Mouse (Mus musculus): ENCODE data around the gene Ccz1. TPM values are rescaled to one million over a fixed set of nuclear protein-coding genes. Genes with fewer than 3 reads are reported as not detected.
"Not testable (repeated sequence)": the region's sequence is repeated elsewhere in the genome, so short reads cannot be mapped to it uniquely, and the experiment has no call there.

Gene Ccz1
- total RNA-seq (2021): 10 to 100 TPM; 54.1 to 54.5 TPM

DNA sequence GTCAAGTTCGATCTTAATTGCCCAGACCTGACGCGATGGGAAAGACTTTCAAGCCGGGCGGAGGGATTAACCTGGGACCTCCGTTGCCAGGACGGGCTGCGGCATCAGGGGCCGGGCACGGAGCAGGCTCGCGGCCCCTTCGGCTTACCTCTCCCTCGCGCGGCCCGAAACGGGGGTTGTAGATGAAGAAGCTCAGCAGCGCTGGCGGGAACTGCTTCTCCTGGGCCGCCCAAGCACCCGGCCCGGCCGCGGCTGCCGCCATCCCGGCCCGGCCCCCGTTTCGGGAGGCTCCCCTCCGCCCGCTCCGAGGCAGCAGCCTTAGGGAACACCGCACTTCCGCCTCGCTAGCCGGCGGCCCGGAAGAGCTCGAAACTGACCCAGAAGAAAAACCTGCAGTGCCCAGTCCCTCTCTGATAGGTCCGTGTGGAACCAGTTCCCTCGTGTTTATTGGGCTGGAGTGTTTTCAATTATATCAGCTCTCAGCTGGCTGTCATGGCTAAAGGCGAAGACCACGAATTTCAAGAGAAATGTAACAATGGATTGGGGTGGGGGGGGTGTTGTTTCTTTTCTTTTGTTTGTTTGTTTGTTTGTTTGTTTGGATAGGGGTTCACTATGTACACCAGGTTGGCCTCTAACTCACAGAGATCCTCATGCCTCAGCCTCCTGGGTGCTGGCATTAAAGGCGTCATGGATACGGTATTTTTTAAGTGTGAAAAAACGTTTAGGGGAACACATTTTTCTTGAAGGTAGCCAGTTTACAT is at the start of gene Ccz1:
TSS of gene Ccz1 (minus strand) at position 327 of the 761 bp plus-strand sequence.
- peak; percentile 76 to 85 for DNase-seq (ENCODE audit: extremely low spot score in 1 of 2, low spot score in 2 of 2)
- intact Hi-C loops (cut with DNase I): no loop called here

DNA sequence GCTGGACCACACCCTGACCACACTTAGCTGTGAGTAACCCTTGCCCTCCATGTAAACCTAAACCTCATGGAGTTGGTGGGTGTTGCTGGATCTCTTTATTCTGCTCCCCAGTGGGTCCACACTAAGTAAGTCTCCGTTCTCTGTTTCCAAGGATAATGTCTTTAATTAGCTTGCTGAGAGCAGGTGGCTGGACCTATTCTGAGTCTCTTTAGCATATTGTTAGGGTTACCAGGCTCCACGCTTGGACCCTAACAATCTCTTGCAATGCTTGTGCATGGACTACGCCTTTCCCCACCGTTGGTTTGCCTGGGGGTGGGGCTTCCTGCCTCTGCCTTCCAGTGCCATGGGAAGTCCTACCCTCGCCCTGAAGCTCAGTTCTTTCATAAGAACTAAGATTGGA is 49.4 kb upstream of the Ccz1 start:
- intact Hi-C loops (cut with DNase I): no loop called here
- peak in 1 of 2 experiments; percentile 32 for DNase-seq (ENCODE audit: extremely low spot score in 1 of 2, low spot score in 2 of 2)

DNA sequence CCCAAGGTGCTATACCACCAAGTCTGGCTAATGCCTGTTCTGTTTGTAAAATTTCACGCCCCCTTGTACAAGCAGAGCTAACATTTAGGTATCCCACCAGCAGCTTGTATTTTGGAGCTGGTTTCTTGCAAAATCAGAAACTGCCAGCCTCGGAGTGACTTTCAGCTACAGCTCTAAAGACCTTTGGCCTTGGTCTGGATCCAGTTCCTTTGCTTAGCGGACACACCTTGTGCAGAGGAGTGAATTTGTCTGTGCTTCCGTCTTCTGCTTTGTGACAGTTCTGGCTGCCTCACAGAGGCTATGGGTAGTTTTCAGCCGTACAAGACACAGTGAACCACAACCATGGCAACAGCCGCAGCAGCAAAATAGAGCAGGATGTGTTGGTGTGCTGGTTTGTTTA is 39.7 kb upstream of the Ccz1 start:
- DNase-seq (ENCODE audit: extremely low spot score in 1 of 2, low spot score in 2 of 2): no peak
- intact Hi-C loops (cut with DNase I): no loop called here

DNA sequence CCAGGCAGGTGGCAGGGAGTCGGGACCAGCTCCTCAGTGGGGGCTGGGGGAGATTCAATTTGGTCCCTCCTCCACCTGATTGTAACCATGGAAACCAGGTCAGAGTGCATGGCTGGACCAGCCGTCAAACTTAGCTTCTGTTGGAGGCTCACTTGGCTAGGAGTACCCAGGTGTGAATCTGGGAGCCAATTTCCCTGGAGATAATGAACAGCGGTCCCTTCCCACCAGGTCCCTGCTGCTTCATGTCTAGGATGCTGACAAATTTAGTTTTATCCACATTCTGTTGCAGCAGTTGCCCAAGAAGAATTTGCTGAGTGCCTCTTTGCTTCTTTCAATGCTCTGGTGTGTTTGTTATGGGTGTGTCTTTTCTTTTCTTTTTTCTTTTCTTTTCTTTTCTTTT is 38.8 kb upstream of the Ccz1 start:
- intact Hi-C loops (cut with DNase I): no loop called here
- DNase-seq (ENCODE audit: extremely low spot score in 1 of 2, low spot score in 2 of 2): no peak

DNA sequence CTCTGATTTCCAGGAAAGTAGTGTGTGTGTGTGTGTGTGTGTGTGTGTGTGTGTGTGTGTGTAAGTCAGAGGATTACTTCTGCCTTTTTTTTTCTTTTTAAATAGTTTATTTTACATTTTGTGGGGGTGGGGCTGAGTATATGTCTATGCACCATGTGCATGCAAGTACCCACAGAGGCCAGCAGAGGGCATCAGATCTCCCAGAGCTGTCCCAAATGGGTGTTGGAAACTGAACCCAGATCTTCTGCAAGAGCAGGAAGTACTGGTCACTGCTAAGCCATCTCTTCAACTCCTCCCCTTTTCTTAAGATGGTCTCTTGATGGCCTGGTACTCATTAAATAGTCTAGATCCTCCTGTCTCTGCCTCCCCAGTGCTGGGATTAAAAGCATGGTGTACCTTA is 36.6 kb upstream of the Ccz1 start:
- intact Hi-C loops (cut with DNase I): no loop called here
- DNase-seq (ENCODE audit: extremely low spot score in 1 of 2, low spot score in 2 of 2): no peak

DNA sequence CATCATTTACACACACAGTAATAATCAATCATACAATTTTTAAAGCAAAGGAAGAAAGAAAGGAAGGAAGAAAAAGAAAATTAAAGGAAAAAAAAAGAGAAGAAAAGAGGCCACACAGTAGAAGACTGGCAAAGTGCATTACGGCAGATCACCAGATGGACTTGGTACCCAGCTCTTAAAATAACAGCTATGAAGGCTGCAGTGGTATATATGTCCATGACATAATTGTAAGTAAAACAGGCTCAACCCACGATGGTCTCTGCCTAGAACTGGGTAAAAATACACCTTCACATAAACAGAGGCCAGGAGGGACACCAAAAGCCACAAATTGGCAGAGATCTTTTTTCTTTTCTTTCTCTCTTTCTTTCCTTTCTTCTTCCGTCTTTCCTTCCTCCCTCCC is 35.2 kb upstream of the Ccz1 start:
- no peak for DNase-seq (ENCODE audit: extremely low spot score in 1 of 2, low spot score in 2 of 2)
- intact Hi-C loops (cut with DNase I): loop anchor here (5.0 to 10.0 kb wide), 2 partner anchors 32 to 55 kb away; partner anchors contain the start of gene Lmtk2

DNA sequence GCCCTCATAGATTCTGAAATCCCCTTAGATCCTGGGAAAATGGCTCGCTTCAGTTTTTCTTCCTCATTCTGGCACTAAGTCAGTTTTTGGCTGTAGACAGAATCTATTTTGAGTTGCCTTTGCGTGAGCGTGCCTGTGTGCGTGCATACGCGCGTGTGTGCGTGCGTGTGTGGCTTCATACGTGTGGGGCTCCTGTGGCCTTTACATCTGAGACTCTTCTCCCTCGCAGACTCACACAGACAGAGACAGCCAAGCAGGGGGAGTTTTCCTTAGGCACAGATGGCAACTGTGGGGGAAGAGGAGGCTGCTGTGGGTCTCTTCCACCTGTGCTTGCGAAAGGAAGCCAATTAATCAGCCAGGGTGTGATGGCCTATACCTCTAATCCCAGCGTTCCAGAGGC is 32.6 kb upstream of the Ccz1 start:
- peak in 1 of 2 experiments; percentile 41 for DNase-seq (ENCODE audit: extremely low spot score in 1 of 2, low spot score in 2 of 2)
- intact Hi-C loops (cut with DNase I): loop anchor here (5.0 to 10.0 kb wide), 2 partner anchors 35 to 57 kb away; partner anchors contain the start of gene Lmtk2

DNA sequence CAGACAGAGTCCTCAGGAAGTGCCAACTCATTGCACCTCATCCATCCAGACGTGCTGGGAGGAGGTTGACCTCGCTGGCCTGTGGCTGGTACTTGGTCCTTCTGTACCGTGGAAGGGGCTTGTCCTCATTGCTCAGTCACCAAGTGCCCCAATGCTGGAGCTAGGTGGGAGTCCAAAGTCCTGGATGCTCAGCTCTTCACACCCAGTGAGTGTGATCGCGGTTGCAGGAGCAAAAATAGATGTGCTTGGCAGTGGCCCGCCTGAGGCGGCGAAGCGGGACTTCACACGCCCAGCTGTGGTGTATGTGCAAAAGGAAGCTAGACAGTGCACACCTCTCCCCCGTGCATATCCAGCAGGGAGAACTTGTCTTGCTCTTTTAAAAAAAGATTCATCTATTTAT is 28.5 kb upstream of the Ccz1 start:
- intact Hi-C loops (cut with DNase I): loop anchor here (10.0 kb wide), 1 partner anchor 62 kb away; the partner anchor contains the start of gene Lmtk2
- peak in 1 of 2 experiments; percentile 26 for DNase-seq (ENCODE audit: extremely low spot score in 1 of 2, low spot score in 2 of 2)

DNA sequence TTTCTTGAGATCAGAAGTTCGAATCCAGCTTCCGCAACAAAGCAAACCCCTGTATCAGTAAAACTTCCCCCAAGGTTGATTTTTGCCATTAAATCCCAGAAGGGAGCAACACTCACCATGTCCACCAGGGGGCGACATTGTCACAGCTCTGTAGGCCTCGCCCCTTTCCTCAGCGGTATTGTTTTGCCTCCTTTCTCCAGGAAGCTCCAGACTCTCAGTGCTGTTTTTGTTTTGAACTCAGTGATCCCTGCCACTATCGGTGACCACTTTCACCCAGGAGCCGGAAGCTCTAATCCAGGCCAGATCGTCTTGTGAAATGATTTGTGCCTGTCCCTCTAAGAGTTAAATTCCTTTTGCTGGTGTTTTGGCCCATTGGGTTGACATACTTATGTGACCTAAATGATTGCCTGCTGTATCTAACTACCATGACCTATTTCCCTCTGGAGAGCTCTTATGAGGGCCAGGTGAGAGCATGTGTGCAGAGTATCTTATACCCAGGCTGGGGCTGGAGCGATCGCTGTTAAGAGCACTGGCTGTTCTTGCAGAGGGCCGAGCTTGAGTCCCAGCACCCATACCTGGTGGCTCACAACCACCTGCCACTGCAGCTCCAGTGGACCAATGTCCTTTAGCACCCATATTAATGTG is 26.2 kb upstream of the Ccz1 start:
- intact Hi-C loops (cut with DNase I): loop anchor here (2.0 to 10.0 kb wide), 2 partner anchors 64 to 114 kb away; partner anchors contain the start of gene Lmtk2
- DNase-seq (ENCODE audit: extremely low spot score in 1 of 2, low spot score in 2 of 2): peak; percentile 53 to 73

DNA sequence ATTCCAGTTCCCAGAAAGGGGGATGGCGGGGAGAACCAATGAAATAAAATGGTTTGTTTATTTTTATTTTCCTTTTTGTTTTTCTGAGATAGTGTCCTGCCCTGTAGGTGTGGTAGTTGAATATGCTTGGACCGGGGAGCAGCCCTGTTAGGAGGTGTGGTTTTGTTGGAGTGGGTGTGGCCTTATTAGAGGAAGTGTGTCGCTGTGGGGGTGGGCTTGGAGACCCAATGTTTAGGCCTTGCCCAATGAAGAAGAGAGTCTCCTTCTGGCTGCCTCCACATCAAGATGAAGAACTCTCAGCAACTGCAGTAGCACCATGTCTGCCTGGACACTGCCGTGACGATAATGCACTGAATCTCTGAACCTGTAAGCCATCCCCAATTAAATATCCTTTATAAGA is 25.2 kb upstream of the Ccz1 start:
- intact Hi-C loops (cut with DNase I): loop anchor here (2.0 to 10.0 kb wide), 2 partner anchors 65 to 115 kb away; partner anchors contain the start of gene Lmtk2
- no peak for DNase-seq (ENCODE audit: extremely low spot score in 1 of 2, low spot score in 2 of 2)

DNA sequence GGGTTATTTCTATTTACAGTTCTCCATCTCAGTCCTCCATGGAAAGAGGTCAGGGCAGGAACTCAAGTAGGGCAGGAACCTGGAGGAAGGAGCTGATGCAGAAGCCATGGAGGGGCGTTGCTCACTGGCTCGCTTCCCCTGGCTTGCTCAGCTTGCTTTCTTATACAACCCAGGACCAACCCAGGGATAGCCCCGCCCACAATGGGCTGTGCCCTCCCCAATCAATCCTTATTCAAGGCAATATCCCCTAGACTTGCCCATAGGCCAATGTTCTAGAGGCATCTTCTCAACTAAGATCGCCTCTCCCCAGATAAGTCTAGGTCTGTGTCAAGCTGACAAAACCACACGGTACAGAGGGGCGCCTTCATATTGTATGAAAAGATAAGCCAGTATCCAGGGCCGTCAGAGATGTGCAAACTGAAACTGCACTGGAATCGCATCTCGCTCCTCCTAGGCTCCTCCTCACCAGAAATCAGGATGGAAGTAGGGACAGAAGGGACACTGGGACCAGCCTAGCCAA is 24.5 kb upstream of the Ccz1 start:
- intact Hi-C loops (cut with DNase I): no loop called here
- DNase-seq (ENCODE audit: extremely low spot score in 1 of 2, low spot score in 2 of 2): no peak

DNA sequence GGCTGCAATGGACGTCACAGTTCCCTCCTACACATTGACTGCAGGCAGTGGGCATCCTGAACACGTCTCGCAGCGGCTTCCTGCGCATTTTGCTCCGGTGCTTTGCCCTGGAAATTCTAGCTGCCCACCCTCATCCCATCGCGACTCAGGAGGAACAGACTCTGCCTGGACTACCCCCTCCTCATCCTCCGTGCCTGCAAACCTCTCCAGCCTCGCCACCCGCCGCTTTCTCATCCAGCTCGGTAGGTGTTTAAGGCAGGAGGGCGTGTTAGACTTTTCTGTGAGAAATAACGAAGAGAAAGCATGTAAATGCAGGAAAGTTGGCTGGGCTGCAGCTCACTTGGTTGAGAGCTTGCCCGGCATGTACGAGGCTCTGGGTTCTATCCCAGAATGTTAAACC is 22.3 kb upstream of the Ccz1 start:
- DNase-seq (ENCODE audit: extremely low spot score in 1 of 2, low spot score in 2 of 2): no peak
- intact Hi-C loops (cut with DNase I): no loop called here

DNA sequence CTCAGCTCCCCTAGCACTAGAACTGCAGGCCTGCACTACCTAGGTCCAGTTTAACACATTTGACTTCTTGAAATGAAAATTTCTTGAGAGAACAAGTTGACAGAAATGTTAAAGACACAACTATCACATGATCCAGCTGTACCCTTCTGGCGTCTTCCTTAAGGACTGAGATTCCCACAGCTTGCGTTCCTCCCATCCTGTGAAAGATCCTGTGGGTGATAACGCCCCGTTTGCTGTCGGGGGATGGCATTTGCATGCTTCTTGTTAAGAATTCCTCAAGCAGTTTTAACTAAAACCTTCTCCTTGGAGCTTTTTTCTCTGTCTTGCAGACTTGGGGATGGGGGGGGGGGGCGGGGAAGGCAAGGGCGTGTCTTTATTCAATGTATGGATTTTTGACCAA is 19.9 kb upstream of the Ccz1 start:
- DNase-seq (ENCODE audit: extremely low spot score in 1 of 2, low spot score in 2 of 2): no peak
- intact Hi-C loops (cut with DNase I): no loop called here

DNA sequence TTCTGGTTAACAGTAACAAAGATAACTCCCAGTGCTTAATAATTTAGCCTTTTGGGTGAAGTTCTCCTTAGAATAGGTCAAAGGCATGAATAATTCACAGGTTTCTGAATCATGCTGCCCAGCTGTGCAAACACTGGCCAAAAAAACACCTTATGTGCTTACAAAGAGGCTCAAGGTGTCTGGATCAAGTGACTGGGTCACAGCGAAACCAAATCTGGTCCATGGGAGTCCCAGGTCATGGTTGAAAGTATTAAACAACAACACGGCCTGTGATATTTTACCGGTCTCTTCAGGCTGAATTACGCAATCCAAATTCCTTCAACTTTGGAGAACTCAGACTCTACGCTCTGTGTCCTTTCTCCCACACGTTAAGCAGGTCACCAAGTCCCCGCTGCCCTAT is 17.8 kb upstream of the Ccz1 start:
- intact Hi-C loops (cut with DNase I): no loop called here
- DNase-seq (ENCODE audit: extremely low spot score in 1 of 2, low spot score in 2 of 2): no peak

DNA sequence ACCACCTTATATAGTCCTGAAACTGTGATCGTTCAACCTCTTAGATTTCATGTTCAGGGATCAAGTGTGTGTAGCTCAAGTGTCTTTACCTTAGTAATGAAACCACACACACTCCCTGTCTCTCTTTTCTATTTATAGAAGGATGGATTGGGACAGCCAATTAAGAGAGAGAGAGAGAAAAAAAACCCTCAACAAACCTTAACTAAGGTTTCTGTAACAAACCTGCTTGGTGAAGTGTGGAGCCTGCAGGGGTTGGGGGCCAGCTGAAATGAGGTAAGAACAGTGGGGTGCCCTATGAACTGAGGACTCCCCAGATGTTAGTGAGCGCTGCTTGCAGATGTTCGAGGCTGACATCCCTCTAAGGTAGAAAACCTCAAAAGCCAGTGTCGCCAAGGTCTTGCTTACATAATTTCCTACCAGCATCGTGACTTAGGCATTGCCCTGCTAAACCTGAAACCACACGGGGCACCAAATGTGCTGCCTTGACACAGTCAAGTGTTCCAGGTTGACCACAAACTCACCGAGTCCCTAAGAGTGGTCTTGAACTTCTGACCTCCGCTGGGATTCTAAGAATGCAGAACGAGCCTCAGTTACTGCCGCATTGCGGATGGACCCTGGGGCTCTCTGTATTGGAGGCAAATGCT is 12.1 kb upstream of the Ccz1 start, which contains the start of gene Ocm:
TSS of gene Ocm (minus strand) at position 51 of the 644 bp plus-strand sequence.
- DNase-seq (ENCODE audit: extremely low spot score in 1 of 2, low spot score in 2 of 2): no peak
- intact Hi-C loops (cut with DNase I): no loop called here

DNA sequence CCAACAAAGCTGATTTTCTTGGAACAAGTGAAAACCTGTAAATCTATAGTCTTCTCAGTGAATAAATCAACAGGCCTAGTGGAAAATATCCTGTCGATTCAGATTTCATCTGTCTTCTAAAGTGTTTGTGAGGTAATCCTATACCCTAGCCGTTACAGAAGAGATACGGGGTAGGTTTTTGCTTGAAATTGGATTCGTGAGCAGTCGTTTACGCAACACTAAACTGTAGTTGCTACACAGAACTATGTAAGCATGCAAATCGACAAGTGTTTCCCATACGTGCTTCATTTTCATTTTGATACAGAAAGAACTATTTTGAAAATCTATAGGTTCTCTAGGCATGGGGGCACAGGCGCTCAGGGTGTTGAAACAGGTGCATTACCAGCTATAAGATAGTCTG is 1.2 kb upstream of the Ccz1 start:
- DNase-seq (ENCODE audit: extremely low spot score in 1 of 2, low spot score in 2 of 2): no peak
- intact Hi-C loops (cut with DNase I): no loop called here

DNA sequence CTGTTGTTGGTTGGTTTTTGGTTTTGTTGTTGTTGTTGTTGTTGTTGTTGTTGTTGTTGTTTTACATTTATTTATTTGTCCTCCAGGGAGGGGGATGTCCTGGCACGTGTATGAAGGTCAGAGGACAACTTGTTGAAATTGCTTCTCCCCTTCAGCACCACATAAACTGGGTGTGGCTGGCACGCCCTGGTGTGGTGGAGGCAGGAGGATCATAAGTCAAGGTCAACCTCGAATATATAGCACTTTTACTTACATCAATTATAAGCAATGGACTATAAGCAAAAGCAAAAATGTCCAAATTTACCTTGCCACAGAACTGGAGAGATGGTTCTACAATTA is 604 bp upstream of the Ccz1 start:
- no peak for DNase-seq (ENCODE audit: extremely low spot score in 1 of 2, low spot score in 2 of 2)
- intact Hi-C loops (cut with DNase I): no loop called here

DNA sequence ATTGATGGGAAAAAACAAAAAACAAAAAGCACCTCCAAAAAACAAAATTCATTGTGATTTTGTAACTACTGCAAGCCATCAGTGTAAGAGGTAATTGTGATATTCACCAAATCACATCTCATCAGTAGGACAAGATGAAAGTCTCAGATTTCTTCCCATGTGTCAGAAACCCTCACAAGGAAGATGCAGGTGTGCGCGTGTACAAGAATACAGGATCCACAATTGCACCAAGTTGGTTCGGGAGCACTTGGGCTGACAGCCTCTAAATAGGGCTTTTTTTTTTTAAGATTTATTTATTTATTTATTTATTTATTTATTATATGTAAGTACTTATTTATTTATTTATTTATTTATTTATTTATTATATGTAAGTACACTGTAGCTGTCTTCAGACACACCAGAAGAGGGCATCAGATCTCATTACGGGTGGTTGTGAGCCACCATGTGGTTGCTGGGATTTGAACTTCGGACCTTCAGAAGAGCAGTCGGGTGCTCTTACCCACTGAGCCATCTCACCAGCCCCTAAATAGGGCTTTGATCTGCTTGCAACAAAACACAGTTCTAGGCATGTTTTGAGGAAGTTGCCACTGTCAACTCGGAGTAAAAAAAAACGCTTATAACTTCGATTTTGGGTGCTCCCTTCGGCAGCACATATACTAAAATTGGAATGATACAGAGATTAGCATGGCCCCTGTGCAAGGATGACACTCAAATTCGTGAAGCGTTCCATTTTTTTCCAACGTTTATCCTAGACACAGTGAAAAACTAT is 1.1 kb downstream of the Ccz1 start:
- DNase-seq (ENCODE audit: extremely low spot score in 1 of 2, low spot score in 2 of 2); intact Hi-C loops (cut with DNase I): not testable (repeated sequence)
